Mouse (Mus musculus) heart, adult 11 months (tissue): ENCODE measurements around the gene Dmkn.

Experiments
- DNase-seq: peaks from one replicate; pipeline ENCODE4 v3.0.0; 2022

Dmkn gene

DNA sequence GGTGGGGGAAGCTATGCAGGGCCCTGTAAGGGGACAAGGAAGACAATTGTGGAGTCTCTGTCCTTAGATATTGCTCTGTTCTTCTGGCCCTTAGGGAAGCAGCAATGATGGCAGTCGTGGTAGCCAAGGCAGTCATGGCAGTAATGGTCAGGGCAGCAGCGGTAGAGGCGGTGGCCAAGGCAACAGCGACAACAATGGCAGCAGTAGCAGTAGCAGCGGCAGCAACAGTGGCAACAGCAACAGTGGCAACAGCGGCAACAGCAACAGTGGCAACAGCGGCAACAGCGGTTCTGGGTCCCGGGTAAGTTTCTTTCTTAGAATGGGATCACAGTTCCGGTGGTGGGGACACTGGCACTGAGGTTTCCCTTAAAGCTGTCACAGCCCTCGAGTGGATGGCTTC lies 1.6 kb downstream of the Dmkn start:
- DNase-seq: no peak

DNA sequence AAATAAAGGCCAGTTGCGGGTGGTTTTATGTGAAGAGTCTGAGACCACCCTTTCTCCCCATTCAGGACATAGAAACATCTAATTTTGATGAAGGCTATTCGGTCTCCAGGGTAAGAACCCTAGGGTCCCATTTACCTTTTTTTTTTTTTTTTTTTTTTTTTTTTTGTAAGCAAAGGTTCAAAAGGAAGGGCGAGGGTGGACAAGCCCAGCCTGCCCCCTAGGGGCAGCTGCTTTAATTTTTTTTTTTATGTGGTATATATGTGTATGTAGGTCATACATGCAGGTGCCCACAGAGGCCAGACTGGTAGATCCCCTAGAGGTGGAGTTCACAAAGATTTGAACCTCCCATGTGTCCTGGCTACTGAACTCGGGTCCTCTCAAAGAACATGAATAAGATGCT lies 2.9 kb downstream of the Dmkn start:
- no peak for DNase-seq

DNA sequence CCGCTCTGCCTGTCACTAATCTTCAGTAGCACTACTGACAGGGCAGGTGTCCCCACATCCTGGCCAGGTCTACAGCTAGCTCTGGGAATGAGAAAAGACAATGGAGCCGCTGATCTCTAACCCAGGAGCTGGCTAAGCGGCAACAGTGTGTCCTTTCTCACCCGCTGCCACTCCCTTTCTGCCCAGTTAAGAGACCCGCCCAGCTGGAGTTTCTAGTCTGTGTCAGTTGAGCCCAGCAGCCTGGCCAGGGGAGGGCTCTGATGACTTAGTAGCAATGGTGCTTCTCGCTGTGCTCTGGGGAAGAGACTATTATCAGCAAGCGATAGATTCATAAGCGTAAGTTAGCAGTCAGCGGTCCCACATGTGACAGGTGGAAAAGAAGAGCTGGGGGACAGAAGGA lies 5.7 kb downstream of the Dmkn start:
- no peak for DNase-seq

DNA sequence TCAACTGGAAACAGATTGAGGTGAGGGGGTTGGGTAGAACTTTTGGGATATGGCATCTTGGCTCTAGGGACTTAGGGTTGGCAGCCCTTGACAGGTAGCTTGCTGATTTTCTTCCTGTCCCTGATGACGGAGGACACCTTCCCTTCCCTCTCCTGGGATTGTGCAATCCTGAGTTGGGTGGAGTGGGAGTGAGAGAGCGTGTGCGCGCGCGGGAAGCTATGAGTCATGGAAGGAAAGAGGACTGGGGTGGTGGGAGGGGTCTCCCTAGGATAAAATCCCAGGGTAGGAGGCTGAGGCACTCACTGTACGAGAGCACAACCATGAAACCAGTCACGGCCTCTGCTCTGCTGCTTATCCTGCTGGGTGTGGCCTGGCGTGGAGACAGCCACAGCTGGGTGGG lies 12.5 kb downstream of the Dmkn start:
- no peak for DNase-seq

DNA sequence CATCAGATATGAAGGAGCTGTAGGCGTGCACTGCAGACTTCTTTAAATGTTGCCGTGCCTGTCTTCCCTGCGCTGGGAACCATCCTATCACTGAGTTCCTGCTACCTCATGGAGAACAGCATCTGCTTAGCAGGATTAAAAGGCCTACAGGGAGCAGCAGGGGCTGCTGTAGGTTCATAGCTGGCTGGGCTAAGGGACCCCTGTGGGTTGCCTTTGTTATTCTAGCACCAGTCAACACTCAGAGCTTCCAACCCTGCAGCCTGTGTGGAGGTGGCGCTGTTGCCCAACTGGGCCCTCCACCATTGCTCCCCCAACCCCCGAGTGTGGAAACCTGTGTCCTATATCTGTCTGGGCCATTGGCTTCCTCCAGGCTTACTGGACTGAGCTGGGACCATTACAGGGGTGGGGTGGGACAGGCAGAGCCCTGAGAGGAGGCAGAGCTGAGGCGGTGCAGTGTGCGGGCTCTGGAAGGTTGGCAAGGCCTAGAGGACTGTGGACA lies 13.6 kb downstream of the Dmkn start:
- DNase-seq: no peak

DNA sequence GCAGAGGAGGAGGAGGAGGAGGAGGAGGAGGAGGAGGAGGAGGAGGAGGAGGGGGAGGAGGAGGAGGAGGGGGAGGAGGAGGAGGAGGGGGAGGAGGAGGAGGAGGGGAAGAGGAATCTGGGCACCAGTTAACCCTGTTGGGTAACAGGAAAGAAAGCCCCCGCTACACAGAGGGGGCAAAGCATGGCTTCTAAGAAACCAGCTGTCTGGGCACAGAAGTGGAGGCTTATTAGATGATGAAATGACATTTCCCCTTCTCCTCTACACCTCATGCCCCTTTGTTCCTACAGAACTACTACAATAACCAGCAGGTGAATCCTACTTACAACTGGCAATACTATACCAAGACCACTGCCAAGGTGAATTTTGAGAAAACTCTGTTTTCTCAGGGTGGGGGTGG lies 14.4 kb downstream of the Dmkn start:
- DNase-seq: no peak

DNA sequence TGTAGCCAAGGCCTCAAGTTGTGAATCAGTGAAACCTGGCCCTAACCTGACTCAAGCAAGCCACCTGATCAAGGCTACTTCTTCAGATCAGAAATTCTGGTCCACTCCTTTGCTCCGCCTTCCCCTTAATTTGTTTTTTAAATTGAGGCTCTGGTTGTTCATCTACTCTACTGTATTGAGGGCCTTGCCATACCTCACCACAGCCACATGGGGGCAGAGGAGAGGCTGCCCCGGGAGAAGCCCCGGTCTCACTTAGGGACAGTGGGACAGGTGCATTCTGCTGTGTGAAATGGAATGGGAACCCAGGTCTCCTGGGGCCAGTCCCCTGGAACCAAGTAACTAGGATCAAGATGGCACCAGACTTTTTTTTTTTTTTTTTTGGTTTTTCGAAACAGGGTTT lies 18.2 kb downstream of the Dmkn start:
- no peak for DNase-seq

DNA sequence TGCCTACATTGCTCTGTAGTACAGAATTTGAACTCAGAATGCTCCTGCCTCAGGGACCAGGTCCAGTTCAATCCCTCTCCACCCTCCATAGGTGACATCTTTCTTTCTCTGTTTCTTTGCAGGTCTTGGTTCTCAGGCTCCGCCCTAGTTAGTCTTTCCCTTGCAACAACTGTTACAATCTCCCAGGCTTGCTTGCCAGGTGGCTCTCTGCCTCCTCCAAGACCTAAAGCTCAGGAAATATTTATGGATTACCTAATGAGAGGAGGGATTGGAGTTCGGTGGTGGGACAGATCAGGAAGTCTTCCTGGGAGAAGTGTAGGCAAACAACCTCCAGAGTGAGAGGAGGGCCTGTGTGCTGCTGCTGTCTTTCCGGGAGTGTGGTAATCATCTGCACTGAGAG lies 19.1 kb downstream of the Dmkn start:
- no peak for DNase-seq

DNA sequence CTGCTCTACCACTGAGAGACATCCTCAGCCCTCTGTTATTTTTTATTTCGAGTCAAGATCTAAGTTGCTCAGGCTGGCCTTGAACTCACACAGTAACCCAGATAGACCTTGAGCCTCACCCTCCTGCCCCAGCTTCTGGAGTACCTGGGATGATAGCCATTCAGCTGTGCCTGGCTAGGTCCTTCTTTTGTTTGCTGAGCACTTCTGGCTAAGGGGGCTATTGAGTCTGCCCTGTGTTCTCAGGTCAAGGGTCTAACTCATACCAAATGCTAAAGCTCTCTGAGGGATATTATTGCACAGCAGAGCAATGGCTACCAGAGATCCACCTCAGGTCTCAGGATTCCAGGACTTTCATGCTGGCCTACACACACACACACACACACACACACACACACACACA lies 21.6 kb downstream of the Dmkn start:
- no peak for DNase-seq

DNA sequence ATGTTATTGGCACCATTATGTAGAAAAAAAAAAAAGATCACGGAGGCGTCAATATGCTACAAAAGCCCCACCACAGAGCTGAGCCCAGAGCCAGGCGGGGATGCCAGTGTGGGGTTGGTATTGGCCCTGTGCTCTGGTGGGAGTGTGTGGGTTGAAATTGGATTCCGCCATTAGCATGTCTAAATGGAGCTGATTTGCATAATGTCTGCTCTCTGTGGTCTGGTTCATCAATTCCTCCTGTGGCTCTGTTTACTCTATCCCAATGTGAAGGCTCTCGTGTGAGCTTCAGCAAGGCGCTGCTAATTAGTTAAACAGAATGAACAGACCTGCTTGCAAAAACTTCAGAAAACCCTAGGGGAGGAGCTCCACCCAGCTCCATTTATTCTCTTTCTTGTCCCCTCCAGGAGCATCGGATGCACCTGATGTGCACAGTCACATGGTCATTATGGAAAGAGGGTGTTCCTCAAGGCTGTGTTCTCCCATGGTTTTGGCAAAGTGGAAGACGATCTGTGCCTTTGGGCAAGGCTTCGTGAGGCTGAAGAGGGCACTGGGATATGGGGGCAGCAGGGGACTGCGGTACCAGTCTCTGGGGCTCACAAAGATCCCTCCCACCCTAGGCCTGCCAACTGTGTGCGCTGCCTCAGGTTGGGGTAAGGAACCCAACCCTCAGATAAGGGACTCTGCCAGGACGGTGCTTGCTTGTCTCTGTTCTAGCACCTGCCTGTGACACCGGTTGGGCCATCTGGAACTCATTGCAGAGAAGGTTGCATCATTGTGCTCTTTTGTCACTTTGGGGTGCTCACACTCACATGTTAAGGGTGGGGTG lies 22.4 kb downstream of the Dmkn start:
- DNase-seq: no peak

DNA sequence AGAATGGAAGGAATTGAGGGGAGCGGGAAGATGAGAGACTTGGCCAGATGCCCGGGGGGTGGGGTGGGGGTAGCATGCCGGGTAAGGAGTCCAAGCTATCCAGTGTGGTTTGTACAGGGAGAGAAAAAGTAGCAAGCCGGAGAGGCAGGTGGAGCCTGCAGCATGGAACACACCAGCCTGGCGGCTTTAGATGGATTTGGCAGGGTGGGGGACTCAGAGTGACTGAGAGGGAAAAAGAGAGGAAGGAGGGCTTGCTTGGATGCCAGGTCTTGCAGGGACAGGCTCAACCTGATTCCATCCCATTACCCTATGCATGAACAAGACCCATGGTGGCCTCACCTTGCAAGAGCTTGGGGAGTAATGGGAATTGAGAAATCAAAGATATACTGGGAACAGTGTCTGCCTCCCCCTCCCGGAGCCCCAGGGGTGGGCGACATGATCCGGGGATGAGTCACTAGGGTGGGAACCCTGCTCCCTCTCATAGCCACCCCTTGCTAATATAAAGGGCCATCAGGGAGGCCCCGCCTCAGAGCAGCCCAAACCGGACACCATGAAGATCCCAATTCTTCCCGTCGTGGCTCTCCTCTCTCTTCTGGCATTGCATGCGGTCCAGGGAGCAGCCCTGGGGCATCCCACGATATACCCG lies 23.9 kb downstream of the Dmkn start, which contains the start of gene Krtdap:
TSS of gene Krtdap (plus strand) at position 520 of the 646 bp plus-strand sequence.
- no peak for DNase-seq

DNA sequence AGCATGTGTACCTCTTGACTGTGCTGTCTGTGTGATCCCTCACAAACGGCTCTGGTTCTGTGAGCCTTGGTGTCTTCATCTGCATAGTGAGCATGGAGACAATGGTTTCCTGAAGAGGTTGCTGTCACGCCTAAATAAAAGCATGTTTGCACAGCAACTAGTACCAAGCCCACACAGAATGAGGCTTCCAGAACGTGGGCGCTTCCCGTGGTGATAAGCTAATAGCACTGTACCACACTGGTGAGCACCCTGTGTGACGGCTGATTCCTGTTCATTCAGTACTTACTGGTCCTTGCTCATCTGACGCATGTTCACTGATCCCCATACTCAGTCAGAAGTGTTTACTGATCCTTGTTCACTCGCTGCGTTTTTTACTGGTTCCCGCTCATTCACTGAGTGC lies 26.6 kb downstream of the Dmkn start:
- no peak for DNase-seq

DNA sequence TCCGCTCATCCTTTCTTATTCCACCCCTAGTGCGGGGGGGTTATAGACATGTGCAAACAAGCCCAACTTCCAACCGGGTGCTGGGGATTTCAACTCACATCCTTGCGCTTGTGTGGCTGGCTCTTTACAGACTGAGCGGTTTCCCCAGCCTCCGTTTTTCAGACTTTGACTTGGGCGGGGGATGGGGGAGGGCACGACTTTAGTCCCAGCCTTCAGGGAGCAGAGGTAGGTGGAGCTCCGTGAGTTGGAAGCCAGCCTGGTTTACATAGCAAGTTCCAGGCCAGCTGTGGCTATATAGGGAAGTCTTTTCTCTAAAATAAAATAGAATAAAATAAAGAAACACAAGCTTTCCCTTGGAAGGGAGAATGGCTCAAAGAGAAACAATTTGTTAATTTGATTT lies 28.4 kb downstream of the Dmkn start:
- no peak for DNase-seq

DNA sequence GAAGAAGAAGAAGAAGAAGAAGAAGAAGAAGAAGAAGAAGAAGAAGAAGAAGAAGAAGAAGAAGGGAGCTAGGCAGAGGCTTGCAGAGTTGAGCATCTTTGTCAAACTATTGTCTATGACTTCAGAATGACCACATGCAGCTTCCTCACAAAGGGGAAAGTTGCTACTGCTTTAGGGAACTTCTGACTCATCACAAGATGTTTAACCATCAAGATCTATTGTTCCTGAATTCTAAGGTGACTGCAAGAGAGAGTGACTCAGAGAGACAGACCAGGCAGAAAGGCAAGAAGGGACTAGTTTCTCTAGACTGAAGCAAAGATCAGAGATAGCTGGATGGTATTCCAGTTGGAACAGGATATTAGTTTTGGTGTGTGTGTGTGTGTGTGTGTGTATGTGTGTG lies 31.4 kb downstream of the Dmkn start:
- no peak for DNase-seq

DNA sequence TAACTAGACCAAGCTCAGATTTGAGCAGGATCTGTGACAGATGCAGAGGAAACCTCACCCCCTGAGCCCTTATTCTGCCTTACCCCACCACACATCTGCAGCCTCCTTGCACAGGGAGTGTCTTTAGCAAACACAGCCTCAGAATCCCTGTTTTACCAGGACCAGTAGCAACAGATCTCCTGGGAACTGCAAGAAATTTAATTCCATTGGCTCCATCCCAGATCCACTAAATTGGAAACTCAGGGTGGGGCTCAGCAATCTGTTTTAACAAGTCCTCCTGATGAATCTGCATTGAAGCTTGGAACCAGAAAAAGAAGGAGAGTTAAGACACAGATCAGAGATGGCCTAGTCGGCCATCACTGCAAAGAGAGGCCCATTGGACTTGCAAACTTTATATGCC lies 33.2 kb downstream of the Dmkn start:
- DNase-seq: no peak

DNA sequence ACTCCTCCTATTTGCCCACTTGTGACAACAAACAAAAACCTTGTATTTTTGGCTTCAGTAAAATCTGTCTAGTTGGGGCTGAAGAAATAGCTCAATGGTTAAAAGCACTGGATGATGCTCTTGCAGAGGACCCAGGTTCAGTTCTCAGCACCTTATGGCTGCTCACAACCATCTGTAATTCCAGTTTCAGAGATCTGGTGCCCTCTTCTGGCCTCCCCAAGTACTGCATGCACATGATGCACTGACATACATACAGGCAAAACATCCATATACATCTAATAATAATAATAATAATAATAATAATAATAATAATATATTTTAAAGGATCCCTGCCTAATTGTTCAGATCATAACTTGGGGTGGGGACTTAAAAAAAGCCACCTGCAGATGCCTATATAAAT lies 37.1 kb downstream of the Dmkn start:
- no peak for DNase-seq

DNA sequence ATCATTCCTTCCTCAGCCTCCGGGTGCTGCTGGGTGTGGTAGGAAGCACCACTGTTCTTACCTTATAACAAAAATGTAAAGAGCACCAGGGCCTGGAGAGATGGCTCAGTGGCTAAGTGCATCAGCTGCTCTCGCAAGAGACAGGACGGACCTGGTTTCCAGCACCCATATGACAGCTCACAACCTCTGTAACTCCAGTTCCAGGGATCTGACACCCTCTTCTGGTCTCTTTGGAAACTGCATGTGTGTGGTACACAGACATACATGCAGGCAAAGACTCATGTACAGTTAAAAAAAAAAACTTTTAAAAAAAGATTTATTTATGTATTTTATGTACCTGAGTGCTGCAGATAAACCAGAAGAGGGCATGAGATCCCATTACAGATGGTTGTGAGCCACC lies 39.7 kb downstream of the Dmkn start:
- no peak for DNase-seq

DNA sequence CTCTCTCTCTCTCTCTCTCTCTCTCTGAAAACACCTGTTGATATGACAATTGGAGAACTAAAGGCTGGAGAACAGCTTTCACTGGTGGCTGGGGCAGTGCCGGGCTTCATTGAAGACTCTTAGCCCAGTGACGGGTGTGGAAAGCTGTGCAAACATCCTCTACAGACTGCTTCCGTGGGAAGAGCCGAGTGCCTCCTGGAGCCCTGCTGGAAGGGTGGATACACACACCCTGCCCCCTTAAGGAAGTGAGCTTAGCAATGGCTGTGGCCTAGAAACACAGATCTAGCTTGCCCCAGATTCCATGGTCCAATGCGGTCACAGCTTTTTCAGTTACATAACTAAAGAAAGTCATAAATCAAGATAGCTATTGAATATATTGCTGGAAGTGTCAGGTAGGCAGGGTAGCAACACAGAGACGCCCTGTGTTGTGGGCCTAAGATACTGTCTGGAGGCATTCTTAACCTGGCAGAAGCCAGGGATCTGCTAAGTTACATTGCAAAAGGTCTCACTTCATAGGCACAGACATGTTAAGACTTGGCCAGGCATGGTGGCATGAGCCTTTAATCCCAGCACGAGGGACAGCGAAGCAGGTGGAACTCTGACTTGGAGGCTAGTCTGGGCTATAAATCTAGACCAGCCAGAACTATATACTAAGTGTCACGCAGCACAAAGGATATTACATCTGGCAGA lies 40.6 kb downstream of the Dmkn start:
- no peak for DNase-seq

DNA sequence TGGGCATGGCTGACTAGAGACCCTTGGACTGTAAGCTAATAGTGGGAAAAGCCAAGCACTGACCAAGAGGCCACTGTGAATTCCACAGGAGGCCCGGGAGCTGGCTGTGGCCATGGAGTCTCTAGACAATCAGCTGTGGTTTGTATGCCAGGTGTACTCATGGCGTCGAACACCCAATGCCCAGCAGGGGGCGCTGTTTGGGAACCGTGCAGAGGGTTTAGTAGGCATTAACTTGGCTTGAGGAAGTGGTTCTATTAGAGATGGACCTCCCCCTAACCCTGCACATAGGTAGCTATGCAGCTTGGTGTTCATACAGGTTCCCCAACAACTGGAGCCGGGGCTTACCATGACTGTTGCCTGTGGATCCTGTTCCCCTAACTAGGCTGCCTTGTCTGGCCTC lies 42.4 kb downstream of the Dmkn start:
- DNase-seq: no peak

DNA sequence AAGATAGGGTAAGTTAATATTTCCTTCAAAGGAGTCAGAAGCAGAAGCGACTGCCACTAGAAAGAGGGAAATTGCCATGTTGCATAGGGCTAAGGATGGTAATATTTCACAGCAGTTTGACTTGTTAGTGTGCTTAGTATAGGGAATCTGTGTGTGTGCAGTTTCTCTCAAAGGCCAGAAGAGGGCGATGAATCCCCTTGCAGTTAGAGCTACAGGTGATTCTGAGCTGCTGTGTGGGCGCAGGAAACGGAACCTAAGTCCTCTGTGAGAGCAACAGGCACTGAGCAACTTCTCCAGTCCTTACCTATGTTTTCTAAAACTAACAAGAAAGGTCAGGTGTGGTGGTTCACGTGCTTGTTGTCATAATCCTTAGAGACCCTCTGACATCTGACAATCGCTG lies 46.8 kb downstream of the Dmkn start:
- DNase-seq: no peak

DNA sequence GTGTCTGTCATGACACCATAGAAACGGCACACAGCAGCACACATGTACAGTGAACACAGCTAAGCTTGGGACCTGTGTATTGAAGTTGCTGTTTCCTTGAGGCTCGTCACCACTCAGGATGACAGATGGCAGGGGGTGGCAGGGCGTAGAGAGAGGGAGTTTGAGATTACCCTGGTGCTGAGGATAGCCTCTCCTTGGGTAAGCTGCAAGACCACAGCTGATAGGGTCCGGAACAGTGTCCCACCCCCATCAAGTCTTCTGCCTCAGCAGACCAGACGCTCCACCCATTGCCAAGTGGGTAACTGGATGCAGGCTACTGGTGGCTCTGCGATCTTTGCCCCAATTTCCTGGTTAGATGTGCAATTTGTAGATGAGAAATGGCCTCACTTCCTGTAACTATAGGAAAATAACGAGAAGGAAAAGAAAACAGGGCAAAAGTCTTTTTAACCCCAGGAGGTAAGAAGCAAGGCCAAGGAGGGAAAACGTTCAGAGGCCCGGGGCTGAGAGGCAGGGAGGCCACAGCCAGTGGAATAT lies 48.3 kb downstream of the Dmkn start:
- no peak for DNase-seq

DNA sequence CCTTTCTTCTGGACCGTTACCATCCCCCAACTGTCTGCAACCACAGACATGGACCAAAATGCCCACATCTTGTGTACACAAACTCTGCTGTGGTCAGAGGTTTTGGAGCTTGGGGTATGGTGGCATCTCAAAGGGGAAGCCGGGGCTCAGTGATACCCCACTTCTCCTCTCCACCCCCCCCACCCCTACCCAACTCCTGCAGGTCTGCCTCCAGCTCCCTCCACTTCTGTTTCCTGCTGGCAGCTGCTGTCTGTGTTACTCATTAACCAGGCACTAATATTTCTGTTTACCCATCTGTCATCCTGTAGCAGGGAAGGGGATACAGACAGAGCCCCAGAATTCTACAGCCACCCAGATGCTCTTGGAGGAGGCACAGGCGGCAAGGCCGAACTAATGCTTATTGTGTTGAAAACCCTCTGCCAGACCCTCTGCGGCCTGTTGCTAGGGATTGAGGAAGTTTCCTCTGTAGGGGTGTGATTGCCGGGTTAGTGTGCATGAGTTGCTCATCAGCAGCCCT lies 48.8 kb downstream of the Dmkn start:
- peak; percentile 75 for DNase-seq

DNA sequence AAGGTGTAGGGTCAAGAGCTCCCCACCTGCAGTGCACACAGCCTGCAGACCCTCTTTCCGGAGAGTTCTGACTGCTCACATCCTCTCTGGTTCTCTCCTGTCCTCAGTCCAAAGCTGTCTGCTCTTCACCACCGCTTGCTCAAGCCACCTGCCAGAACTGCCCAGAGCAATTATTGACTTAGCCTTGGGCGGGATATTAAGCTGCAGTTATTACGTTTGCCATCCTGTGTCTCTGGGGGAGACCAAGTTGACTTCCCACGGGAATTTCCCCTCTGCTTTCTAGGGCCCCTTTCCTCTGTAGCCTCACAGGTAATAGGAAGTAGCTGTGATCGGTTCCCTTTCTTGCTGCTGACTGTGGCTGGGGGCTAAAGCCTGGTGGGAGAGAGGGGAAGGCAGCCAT lies 56.6 kb downstream of the Dmkn start:
- no peak for DNase-seq
